Mouse (Mus musculus): Measurements from ENCODE around the gene Fhit. TPM values are rescaled to one million over a fixed set of nuclear protein-coding genes. Genes with fewer than 3 reads are reported as not detected.
A peak's percentile ranks its signal among the peaks of the same experiment; 100 is the strongest.

The Fhit gene
- polyA plus RNA-seq, 1 experiment from 2014 or later: 7.6 TPM

DNA sequence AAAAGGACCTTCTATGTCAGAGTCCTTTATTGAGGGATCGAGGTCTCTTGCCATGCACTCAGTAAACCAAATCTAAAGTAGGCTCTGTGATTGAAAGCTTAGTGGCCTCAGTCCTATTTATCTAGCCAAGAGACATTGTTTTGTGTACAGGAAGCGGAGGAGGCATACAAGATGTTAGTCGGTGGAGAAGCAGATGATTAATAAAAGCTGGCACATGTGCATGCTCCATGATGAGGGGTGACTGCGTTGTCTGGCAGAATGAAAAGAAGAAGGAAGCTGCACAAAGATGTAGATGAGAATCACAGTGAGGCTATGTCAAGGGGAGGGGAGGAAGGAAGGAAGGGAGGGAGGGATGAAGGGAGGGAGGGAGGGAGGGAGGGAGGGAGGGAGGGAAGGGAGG, 481.8 kb downstream of the Fhit start:
- Histone ChIP-seq H3K4me1 (replicated peaks; ENCODE audit: control insufficient read depth, insufficient read depth, low read length) (peaks cover 6% of the 10 kb centered on the region; the same call in 1 of the 2 replicates), H3K4me2 (ENCODE audit: low read length) (no peak overlapping the region), H3K4me3 (replicated peaks; ENCODE audit: low read length) (no peak overlapping the region), H3K36me3 (ENCODE audit: control insufficient read depth, insufficient read depth) (no peaks in the 10 kb centered on the region), H3K9ac (replicated peaks; ENCODE audit: low read depth, low read length) (no peak overlapping the region), H3K27ac (ENCODE audit: low read length) (no peak overlapping the region), H3K9me3 (ENCODE audit: control insufficient read depth, low read length) (no peaks in the 10 kb centered on the region), H3K27me3 (replicated peaks; ENCODE audit: control insufficient read depth, insufficient read depth, low read length) (no peaks in the 10 kb centered on the region)
- ATAC-seq: peak; percentile 59; the same call in 1 of the 2 replicates
- 27% methylated on average over 4 of the region's 4 CpGs for WGBS

DNA sequence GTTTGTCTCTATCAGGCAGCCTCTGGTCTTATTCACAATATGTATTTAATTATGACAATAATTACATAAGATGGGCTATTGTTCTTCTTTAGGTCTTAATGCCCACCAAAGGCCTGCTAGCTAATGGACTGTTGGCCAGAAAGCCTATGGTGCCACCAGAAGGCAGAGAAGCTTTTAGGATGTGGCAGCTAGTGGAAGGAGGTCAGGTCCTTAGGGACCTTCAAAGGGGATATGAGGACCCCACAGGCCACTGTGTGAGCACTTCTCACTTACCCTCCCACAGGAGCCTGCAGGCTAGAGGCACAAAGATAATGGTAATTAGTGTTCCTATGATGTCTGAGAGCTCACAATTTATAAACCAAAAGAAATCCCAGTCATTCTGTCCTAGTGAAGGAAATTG, 482.2 kb downstream of the Fhit start:
- H3K27ac ChIP-seq (ENCODE audit: low read length): no peak overlapping the region
- no peaks in the 10 kb centered on the region for H3K36me3 ChIP-seq (ENCODE audit: control insufficient read depth, insufficient read depth)
- no peaks in the 10 kb centered on the region for H3K27me3 ChIP-seq (replicated peaks; ENCODE audit: control insufficient read depth, insufficient read depth, low read length)
- H3K9me3 ChIP-seq (ENCODE audit: control insufficient read depth, low read length): no peaks in the 10 kb centered on the region
- no peak overlapping the region for H3K4me3 ChIP-seq (replicated peaks; ENCODE audit: low read length)
- peaks cover 6% of the 10 kb centered on the region; the same call in 1 of the 2 replicates for H3K4me1 ChIP-seq (replicated peaks; ENCODE audit: control insufficient read depth, insufficient read depth, low read length)
- H3K9ac ChIP-seq (replicated peaks; ENCODE audit: low read depth, low read length): no peak overlapping the region
- no peak overlapping the region for H3K4me2 ChIP-seq (ENCODE audit: low read length)
- ATAC-seq: no peak

DNA sequence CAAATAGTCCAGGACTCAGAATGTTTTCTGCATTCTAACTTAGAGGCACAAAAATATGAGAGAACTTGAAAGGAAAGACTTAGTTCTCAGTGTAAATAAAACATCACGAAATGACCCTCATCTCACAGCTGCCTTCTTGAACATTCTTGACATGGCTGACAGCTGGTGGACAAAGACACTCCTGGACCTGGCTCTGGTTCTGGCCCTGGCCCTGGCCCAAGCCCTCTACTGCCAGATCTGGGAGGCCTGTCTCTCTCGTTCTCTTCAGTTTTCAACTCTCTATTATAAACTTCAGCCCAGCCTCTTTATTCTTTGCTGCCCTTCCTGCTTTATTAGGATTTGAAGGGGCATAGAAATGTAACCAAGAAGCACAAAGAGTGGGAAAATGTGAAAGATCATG, 484.2 kb downstream of the Fhit start:
- Histone ChIP-seq H3K4me2 (ENCODE audit: low read length) (no peak overlapping the region), H3K4me1 (replicated peaks; ENCODE audit: control insufficient read depth, insufficient read depth, low read length) (peaks cover 6% of the 10 kb centered on the region; the same call in 1 of the 2 replicates), H3K4me3 (replicated peaks; ENCODE audit: low read length) (no peak overlapping the region), H3K27ac (ENCODE audit: low read length) (no peak overlapping the region), H3K36me3 (ENCODE audit: control insufficient read depth, insufficient read depth) (no peaks in the 10 kb centered on the region), H3K27me3 (replicated peaks; ENCODE audit: control insufficient read depth, insufficient read depth, low read length) (no peaks in the 10 kb centered on the region), H3K9ac (replicated peaks; ENCODE audit: low read depth, low read length) (no peak overlapping the region), H3K9me3 (ENCODE audit: control insufficient read depth, low read length) (no peaks in the 10 kb centered on the region)
- no peak for ATAC-seq
- 20% methylated on average over 2 of the region's 2 CpGs for WGBS

DNA sequence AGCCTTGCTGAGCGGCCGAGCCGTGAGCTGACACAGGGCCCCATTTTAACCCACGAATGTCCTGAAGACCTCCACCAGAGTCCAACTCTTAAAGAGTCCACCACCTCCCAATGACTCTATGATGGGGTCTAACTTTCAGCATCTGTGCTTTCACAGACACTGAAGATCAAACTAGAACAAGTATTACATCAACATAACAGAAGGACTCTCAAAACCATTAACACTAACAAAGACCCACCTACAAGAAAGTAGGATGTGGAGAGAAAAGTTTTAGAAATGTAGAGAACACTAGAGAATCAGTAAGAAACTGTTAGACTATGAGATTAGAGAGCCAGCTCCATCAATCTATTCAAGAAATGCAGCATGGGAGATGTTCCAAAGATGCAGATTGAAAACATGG, 501.6 kb downstream of the Fhit start:
- no peak overlapping the region for H3K4me2 ChIP-seq (ENCODE audit: low read length)
- H3K4me3 ChIP-seq (replicated peaks; ENCODE audit: low read length): no peak overlapping the region
- no peak for ATAC-seq
- H3K4me1 ChIP-seq (replicated peaks; ENCODE audit: control insufficient read depth, insufficient read depth, low read length): no peaks in the 10 kb centered on the region
- H3K9me3 ChIP-seq (ENCODE audit: control insufficient read depth, low read length): no peaks in the 10 kb centered on the region
- H3K27ac ChIP-seq (ENCODE audit: low read length): no peak overlapping the region
- H3K9ac ChIP-seq (replicated peaks; ENCODE audit: low read depth, low read length): no peak overlapping the region
- no peaks in the 10 kb centered on the region for H3K36me3 ChIP-seq (ENCODE audit: control insufficient read depth, insufficient read depth)
- 93% methylated on average over 4 of the region's 4 CpGs for WGBS
- H3K27me3 ChIP-seq (replicated peaks; ENCODE audit: control insufficient read depth, insufficient read depth, low read length): no peaks in the 10 kb centered on the region

DNA sequence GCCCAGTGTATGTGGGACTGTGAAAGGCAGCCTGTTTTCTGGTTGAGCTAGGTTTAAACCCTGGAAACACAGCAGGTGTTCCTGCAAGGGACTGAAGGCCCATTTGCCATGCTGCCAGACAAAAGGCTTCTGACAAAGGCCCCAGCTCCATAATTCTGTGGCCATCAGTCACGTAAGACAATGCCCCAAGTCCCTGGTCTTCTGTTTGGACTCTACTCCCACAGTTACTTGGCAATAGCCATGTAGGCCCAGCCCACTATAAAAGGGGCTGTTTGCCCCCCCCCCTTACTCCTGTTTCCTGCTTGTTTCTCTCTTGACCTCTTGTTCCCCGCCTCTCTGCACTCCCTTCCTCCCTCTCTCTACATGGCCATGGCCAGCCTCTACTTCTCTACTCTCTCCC, 502.5 kb downstream of the Fhit start:
- Histone ChIP-seq H3K4me1 (replicated peaks; ENCODE audit: control insufficient read depth, insufficient read depth, low read length) (no peaks in the 10 kb centered on the region), H3K4me2 (ENCODE audit: low read length) (no peak overlapping the region), H3K9me3 (ENCODE audit: control insufficient read depth, low read length) (no peaks in the 10 kb centered on the region), H3K27ac (ENCODE audit: low read length) (no peak overlapping the region), H3K4me3 (replicated peaks; ENCODE audit: low read length) (no peak overlapping the region), H3K27me3 (replicated peaks; ENCODE audit: control insufficient read depth, insufficient read depth, low read length) (no peaks in the 10 kb centered on the region), H3K9ac (replicated peaks; ENCODE audit: low read depth, low read length) (no peak overlapping the region), H3K36me3 (ENCODE audit: control insufficient read depth, insufficient read depth) (no peaks in the 10 kb centered on the region)
- no peak for ATAC-seq
- 48% methylated on average over 2 of the region's 2 CpGs for WGBS

DNA sequence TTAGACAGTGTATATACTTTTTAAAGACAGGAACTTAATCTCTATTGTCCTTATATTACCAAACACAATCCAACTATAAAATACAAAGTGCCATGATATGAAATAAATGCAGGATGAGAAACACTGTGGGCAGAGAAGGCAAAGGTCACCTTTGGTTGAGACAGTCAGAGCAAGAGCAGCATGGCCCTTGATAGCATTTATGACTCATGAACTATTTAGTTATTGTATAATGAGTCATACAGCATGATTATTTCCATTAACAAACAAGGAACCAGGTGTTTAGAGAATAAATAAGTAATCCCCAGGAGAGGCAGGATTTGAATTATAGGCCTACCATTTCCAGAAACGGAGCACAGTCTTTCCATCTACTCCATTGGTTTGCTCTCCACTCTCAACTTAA, 503.6 kb downstream of the Fhit start:
- H3K36me3 ChIP-seq (ENCODE audit: control insufficient read depth, insufficient read depth): no peaks in the 10 kb centered on the region
- no peak overlapping the region for H3K4me3 ChIP-seq (replicated peaks; ENCODE audit: low read length)
- no peak overlapping the region for H3K4me2 ChIP-seq (ENCODE audit: low read length)
- H3K27ac ChIP-seq (ENCODE audit: low read length): no peak overlapping the region
- ATAC-seq: no peak
- WGBS: 98% methylated on average over 1 of the region's 1 CpGs
- H3K9me3 ChIP-seq (ENCODE audit: control insufficient read depth, low read length): no peaks in the 10 kb centered on the region
- H3K4me1 ChIP-seq (replicated peaks; ENCODE audit: control insufficient read depth, insufficient read depth, low read length): no peaks in the 10 kb centered on the region
- no peak overlapping the region for H3K9ac ChIP-seq (replicated peaks; ENCODE audit: low read depth, low read length)
- no peaks in the 10 kb centered on the region for H3K27me3 ChIP-seq (replicated peaks; ENCODE audit: control insufficient read depth, insufficient read depth, low read length)

DNA sequence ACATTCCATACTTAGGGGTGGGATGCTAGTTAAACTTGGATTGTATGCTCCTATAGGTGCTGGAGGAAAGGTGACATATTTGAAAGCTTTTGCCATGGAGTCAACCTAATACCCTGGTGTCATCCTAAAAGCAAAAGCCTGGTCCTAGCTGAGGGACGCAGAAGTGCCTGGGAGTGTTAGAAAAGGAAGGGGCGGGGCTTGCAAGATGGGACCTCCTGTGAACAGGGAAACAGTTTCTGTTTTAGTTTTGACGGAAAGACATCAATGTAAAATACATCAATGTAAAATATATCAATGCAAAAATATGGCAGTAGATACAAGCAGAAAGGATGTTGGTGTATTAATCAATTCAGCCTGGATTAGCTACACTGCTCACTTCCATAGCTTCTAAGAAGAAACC, 504.5 kb downstream of the Fhit start:
- H3K4me2 ChIP-seq (ENCODE audit: low read length): no peak overlapping the region
- no peaks in the 10 kb centered on the region for H3K36me3 ChIP-seq (ENCODE audit: control insufficient read depth, insufficient read depth)
- ATAC-seq: no peak
- H3K9ac ChIP-seq (replicated peaks; ENCODE audit: low read depth, low read length): no peak overlapping the region
- 83% methylated on average over 3 of the region's 3 CpGs for WGBS
- no peaks in the 10 kb centered on the region for H3K27me3 ChIP-seq (replicated peaks; ENCODE audit: control insufficient read depth, insufficient read depth, low read length)
- H3K27ac ChIP-seq (ENCODE audit: low read length): no peak overlapping the region
- H3K4me1 ChIP-seq (replicated peaks; ENCODE audit: control insufficient read depth, insufficient read depth, low read length): no peaks in the 10 kb centered on the region
- no peak overlapping the region for H3K4me3 ChIP-seq (replicated peaks; ENCODE audit: low read length)
- H3K9me3 ChIP-seq (ENCODE audit: control insufficient read depth, low read length): no peaks in the 10 kb centered on the region

DNA sequence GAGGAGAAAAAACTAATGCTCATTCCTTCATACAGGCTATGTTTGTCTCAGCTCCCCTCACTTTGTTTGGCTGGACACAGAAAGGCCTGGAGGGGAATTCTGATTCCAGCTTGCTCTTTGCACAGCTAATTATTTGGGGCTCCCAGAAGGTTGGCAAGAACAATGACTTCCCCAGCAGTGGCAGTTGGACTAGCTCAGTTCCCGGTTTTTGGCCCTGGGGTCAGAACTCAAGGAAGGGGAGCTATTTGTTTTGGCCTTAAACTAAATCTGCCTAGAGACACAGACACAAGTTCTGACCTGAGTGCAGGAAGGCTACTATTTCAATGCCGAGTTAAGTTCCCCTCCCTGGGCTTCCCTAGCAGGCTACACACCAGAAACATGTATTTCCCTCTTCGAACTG, 506.0 kb downstream of the Fhit start:
- 35% methylated on average over 3 of the region's 3 CpGs for WGBS
- H3K4me1 ChIP-seq (replicated peaks; ENCODE audit: control insufficient read depth, insufficient read depth, low read length): no peaks in the 10 kb centered on the region
- no peak overlapping the region for H3K27ac ChIP-seq (ENCODE audit: low read length)
- ATAC-seq: no peak
- no peak overlapping the region for H3K4me2 ChIP-seq (ENCODE audit: low read length)
- H3K27me3 ChIP-seq (replicated peaks; ENCODE audit: control insufficient read depth, insufficient read depth, low read length): no peaks in the 10 kb centered on the region
- no peaks in the 10 kb centered on the region for H3K36me3 ChIP-seq (ENCODE audit: control insufficient read depth, insufficient read depth)
- H3K9me3 ChIP-seq (ENCODE audit: control insufficient read depth, low read length): no peaks in the 10 kb centered on the region
- H3K9ac ChIP-seq (replicated peaks; ENCODE audit: low read depth, low read length): no peak overlapping the region
- no peak overlapping the region for H3K4me3 ChIP-seq (replicated peaks; ENCODE audit: low read length)

DNA sequence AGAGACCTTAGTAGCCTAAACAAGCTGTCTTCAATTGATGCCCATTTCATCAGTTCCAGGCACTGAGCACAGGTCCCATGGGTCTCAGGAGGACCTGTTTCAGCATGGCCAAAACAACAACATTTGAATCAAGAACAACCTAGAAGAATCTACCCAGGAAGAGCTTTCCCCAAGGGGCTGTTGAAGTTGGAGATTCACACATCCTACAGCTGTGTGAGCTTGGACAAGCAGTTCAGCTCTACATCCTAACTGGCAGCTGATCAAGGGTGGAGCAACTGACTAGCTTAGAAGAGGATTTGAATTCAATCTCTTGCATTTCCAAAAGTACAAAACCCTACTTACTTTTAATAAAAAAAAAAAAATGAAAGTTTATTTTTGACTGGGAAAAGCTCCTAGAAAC, 514.0 kb downstream of the Fhit start:
- Histone ChIP-seq H3K4me1 (replicated peaks; ENCODE audit: control insufficient read depth, insufficient read depth, low read length) (0 out of 2 replicates have a peak, but pooled peaks cover 2% of the 10 kb centered on the region), H3K9me3 (ENCODE audit: control insufficient read depth, low read length) (no peaks in the 10 kb centered on the region), H3K36me3 (ENCODE audit: control insufficient read depth, insufficient read depth) (no peaks in the 10 kb centered on the region), H3K9ac (replicated peaks; ENCODE audit: low read depth, low read length) (no peak overlapping the region), H3K27me3 (replicated peaks; ENCODE audit: control insufficient read depth, insufficient read depth, low read length) (no peaks in the 10 kb centered on the region), H3K27ac (ENCODE audit: low read length) (no peak overlapping the region), H3K4me3 (replicated peaks; ENCODE audit: low read length) (no peak overlapping the region), H3K4me2 (ENCODE audit: low read length) (no peak overlapping the region)
- ATAC-seq: no peak

DNA sequence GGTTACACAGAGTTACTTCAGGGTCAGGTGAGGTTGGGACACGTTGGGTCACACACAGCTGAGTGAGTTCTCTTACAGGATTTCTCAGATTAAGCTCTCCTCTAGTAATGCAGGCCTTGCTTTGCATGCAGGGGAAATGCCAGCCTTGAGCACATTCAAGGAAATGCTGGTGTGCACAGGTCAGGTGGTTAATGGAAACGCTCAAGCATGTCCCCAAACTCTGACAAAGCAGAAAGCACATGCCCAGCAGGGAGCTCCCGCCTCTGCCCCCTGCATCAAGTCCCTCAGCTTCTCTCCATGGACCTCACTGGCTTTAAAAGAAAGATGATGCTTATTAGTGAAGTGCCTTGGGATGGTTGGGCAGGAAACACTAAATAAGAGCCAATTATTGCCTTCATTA, 530.1 kb downstream of the Fhit start:
- H3K9ac ChIP-seq (replicated peaks; ENCODE audit: low read depth, low read length): no peak overlapping the region
- no peak overlapping the region for H3K4me2 ChIP-seq (ENCODE audit: low read length)
- no peaks in the 10 kb centered on the region for H3K9me3 ChIP-seq (ENCODE audit: control insufficient read depth, low read length)
- H3K27ac ChIP-seq (ENCODE audit: low read length): no peak overlapping the region
- WGBS: 21% methylated on average over 3 of the region's 3 CpGs
- no peak overlapping the region for H3K4me3 ChIP-seq (replicated peaks; ENCODE audit: low read length)
- H3K4me1 ChIP-seq (replicated peaks; ENCODE audit: control insufficient read depth, insufficient read depth, low read length): peaks cover 3% of the 10 kb centered on the region
- no peak for ATAC-seq
- H3K27me3 ChIP-seq (replicated peaks; ENCODE audit: control insufficient read depth, insufficient read depth, low read length): no peaks in the 10 kb centered on the region
- no peaks in the 10 kb centered on the region for H3K36me3 ChIP-seq (ENCODE audit: control insufficient read depth, insufficient read depth)

Measured in forebrain, embryonic 16.5 days (tissue).